Mouse (Mus musculus): ENCODE measurements around the gene Gm44511.
"Not testable (repeated sequence)": the region's sequence is repeated elsewhere in the genome, so short reads cannot be mapped to it uniquely, and the experiment has no call there.

The Gm44511 gene

GRCm38 (mm10) chr6:128802999-128803857, 22.9 kb downstream of the Gm44511 start:
- CTCF ChIA-PET, result interaction anchor here (0.8 to 1.2 kb wide), 3 partner anchors 13 to 38 kb away, joined by 3 to 5 read pairs (median 3); no protein-coding TSS in a partner anchor

- CTCF ChIA-PET, result interaction anchor here (0.8 to 1.2 kb wide), 3 partner anchors 13 to 37 kb away, joined by 3 to 5 read pairs (median 3); no protein-coding TSS in a partner anchor
These were observed 23.6 kb downstream of the Gm44511 start for GRCm38 (mm10) chr6:128802557-128802956.

GRCm38 (mm10) chr6:128800696-128801095, 25.4 kb downstream of the Gm44511 start:
- CTCF ChIA-PET, result not testable (repeated sequence)

GRCm38 (mm10) chr6:128799896-128800270, 26.2 kb downstream of the Gm44511 start:
- CTCF ChIA-PET, result no interaction called here

GRCm38 (mm10) chr6:128799144-128799895, 26.8 kb downstream of the Gm44511 start:
- CTCF ChIA-PET, result interaction anchor here (0.6 kb wide), 1 partner anchor 289 kb away, joined by 8 read pairs; no protein-coding TSS in a partner anchor

GRCm38 (mm10) chr6:128798772-128799143, 27.4 kb downstream of the Gm44511 start:
- CTCF ChIA-PET, result interaction anchor here (0.6 to 0.7 kb wide), 2 partner anchors 29 to 289 kb away, joined by 5 to 8 read pairs; no protein-coding TSS in a partner anchor

- CTCF ChIA-PET, result interaction anchor here (0.6 to 0.7 kb wide), 2 partner anchors 30 to 290 kb away, joined by 5 to 8 read pairs; no protein-coding TSS in a partner anchor
These were observed 28.0 kb downstream of the Gm44511 start for GRCm38 (mm10) chr6:128797936-128798771.

GRCm38 (mm10) chr6:128797185-128797905, 28.8 kb downstream of the Gm44511 start:
- CTCF ChIA-PET, result interaction anchor here (0.7 kb wide), 1 partner anchor 45 kb away, joined by 3 read pairs; no protein-coding TSS in a partner anchor

GRCm38 (mm10) chr6:128796321-128796955, 29.7 kb downstream of the Gm44511 start:
- CTCF ChIA-PET, result interaction anchor here (0.7 kb wide), 1 partner anchor 46 kb away, joined by 3 read pairs; no protein-coding TSS in a partner anchor

GRCm38 (mm10) chr6:128793734-128794133, 32.4 kb downstream of the Gm44511 start:
- CTCF ChIA-PET, result no interaction called here

GRCm38 (mm10) chr6:128790491-128790994, 35.6 kb downstream of the Gm44511 start:
- CTCF ChIA-PET, result not testable (repeated sequence)

- CTCF ChIA-PET, result no interaction called here
These were observed 37.0 kb downstream of the Gm44511 start, which contains the start of gene Klrb1c for GRCm38 (mm10) chr6:128789115-128789514. Klrb1c (minus strand) TSS chr6:128789215.

GRCm38 (mm10) chr6:128788517-128788916, 37.6 kb downstream of the Gm44511 start:
- CTCF ChIA-PET, result no interaction called here

- CTCF ChIA-PET, result interaction anchor here (1.1 kb wide), 1 partner anchor 23 kb away, joined by 3 read pairs; no protein-coding TSS in a partner anchor
These were observed 39.7 kb downstream of the Gm44511 start for GRCm38 (mm10) chr6:128786396-128786795.

GRCm38 (mm10) chr6:128769481-128770253, 56.4 kb downstream of the Gm44511 start:
- CTCF ChIA-PET, result interaction anchor here (0.6 to 0.9 kb wide), 2 partner anchors 17 to 26 kb away, joined by 3 to 4 read pairs; no protein-coding TSS in a partner anchor

- CTCF ChIA-PET, result no interaction called here
These were observed 58.1 kb downstream of the Gm44511 start for GRCm38 (mm10) chr6:128768047-128768446.

GRCm38 (mm10) chr6:128766486-128767254, 59.4 kb downstream of the Gm44511 start:
- CTCF ChIA-PET, result interaction anchor here (0.6 to 2.0 kb wide), 2 partner anchors 36 to 84 kb away, joined by 3 to 5 read pairs; no protein-coding TSS in a partner anchor

- CTCF ChIA-PET, result interaction anchor here (0.6 to 2.0 kb wide), 2 partner anchors 38 to 164 kb away, joined by 3 to 5 read pairs; no protein-coding TSS in a partner anchor
These were observed 60.9 kb downstream of the Gm44511 start for GRCm38 (mm10) chr6:128765211-128765610.

Data from spleen, embryonic (tissue).